Mouse (Mus musculus): Measurements from ENCODE around the gene Rps8.

The Rps8 gene

DNA sequence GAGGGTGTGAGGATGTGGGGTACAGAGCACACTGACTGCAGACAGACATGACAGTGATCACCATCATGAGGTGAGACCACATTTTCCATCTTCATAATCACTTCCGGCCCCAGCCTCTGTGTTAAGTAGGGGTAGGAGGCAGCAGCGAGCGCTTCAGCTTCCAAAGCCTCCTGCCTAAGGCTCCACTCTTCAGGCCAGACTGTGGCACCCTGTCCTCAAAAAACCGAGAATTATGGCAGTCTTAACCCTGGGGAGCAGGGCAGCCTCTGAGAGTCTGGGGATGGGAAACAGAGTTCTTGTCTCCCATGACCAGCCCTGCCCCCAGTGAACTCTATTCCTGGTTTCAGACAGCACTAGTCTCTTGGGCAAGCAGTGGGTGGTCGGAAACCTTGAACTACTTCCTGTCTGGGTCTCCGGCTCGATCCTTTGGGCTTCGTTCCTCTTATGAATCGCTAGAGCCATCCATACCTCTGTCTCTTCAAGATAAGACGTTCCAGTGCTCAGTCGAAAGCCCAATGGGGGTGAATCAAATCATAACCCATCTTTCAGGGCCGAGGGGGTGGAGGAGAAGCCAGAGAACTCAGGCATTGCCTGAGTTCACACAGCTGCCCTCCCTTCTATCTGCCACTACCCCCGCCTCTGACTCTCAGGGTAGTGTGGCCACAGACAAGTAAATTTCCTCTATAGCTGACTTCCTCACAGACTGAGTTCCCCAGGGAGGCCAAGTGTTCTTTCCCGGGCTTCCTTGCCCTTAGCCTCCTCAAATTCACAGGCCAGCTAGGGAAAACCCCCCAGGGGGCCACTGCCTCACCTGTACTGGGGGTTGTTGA is 31.3 kb downstream of the Rps8 start:
- peak; percentile 49 for DNase-seq (ENCODE audit: low spot score)

DNA sequence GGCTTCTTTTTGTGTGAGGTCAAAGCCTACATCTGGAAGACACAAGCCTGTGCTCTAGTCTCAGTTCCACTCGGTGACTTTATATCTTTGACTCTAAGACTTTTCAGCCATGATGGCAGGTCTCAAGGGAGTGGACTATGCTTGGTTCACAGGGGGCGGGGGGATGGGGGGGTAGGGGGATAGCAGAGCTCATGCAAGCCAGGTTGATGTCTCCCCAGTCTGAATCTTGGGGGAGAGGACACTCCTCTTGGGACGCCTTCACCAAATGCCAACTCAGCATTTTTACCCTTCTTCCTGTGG is 31.9 kb downstream of the Rps8 start:
- no peak for DNase-seq (ENCODE audit: low spot score)

DNA sequence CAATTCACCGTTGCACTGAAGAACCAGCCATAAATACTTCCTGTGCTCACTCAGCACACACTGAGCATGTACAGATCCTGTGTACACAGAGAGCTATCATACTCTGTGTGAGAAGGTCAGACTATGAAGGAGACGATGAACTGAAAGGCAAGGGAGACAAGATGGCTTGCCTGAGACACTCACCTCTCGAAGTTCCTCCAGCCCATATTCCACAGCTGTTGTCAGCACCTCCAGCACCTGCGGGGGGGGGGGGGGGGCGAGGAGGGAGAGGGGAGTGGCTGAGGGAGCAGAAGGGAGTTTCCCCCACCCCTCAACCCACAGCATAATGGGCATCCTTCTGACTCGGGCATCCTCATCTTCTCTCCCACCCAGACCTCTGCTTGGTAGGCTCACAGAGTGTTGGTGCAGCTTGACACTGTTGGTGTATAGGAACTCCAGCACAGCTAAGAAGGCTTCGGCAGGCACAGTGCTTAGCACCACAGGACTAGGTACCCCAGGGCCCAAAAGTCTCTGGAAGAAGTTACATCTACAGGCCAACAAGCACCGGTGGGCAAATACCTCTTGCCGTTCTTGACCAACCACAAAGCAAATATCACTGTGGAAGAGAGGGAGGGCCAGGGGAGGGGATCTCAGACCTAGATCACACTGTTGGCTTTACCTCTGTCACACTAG is 32.4 kb downstream of the Rps8 start:
- no peak for DNase-seq (ENCODE audit: low spot score)

DNA sequence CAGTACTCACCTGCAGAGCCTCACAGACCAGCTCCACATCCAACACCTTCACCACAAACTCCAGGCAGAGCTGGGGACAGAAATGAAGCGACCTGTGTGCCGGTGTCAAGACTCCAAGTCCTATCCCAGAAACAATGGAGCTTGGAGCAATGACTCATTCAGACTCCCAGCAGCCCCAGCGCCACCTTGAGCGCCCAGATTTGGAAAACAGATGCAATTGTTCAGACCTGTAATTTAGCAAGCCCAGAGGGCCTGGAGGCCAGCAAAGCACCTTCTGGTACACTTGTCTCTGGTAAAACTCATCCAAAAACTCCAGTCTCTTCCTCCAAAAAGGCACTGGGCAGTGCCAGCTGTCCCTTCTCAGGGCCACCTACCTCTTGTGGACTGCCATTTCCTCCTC is 33.8 kb downstream of the Rps8 start:
- DNase-seq (ENCODE audit: low spot score): no peak

DNA sequence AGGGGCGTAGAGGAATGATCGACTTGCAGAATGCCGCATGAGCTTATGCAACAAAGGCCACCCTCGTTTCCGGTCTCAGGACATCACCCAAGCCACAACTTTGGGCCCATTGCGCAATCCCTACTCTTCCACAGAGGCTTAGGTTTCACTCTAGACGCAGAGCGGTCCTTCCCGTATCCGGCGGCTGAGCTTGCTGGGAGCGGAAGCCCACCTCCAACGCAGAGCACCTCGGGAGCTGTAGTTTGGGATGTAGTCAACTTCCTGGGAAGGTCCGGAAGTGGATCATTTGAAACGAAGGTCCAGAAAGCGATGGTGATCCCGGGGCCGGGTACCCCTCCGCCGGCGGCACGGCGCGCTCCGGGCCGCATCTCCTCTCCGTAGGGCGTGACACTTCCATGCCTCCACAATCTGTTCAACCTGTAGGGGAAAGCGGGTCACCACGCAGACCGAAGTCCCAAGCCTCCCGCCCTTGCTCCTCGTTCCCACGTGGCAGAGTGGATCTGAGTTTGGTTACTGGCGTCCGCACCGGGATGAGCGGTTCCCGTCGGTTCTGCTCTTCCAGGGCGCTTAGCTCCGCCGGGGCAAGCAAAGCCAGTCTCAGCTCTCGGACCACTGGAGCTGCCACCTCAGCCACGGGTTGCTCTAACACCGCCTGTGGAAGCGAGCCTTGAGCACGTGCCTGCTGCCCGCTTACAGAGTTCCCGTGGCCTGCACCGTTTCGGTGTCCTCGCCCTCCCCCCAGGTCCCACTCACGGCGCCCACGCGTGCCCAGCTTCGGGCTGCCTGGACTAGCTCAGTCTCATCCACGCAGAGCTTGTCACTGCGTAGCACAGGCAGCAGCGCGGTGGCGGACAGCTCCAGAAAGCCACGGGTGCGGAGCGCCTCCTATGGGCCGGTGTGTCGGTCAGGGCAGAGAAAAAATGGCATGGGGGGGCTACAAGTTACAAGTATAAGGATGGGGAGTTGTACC is 35.3 kb downstream of the Rps8 start:
- DNase-seq (ENCODE audit: low spot score): peak; percentile 75

DNA sequence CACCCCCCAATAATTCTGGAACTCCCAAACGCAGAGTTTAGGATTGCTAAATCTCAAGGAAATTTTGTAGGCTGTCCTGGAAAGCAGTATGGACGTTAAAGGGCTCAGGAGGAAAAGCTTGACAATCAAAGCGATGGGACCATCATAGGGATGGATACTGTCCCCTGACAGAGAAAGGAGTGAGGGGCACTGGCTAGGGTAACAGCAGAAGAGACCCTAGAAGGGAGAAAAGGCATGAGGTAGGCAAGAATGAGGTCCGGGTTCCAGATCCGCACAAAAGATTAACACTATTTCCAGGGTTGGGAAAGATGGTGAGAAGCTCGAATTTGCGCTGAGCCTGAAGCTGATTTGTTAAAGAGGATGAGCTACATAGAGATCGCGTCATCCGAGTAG is 36.0 kb downstream of the Rps8 start:
- no peak for DNase-seq (ENCODE audit: low spot score)

DNA sequence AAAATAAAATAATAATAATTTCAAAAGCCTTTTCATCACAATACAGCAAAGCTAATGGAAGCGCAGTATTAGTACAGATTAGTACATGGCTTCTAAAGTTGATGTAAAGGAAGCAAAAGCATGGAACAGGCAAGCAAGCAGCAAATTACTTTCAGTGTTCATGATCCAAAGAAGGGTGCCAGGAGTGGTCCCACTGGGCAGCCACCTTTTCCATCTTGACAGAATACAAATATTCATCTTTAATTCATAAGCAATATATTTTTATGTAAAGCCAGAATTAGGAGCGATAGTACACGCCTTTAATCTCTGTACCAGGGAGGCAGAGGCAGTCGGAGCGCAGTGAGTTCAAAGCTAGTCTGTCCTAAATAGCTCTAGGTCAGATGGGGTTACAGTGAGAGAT is 36.4 kb downstream of the Rps8 start:
- no peak for DNase-seq (ENCODE audit: low spot score)

DNA sequence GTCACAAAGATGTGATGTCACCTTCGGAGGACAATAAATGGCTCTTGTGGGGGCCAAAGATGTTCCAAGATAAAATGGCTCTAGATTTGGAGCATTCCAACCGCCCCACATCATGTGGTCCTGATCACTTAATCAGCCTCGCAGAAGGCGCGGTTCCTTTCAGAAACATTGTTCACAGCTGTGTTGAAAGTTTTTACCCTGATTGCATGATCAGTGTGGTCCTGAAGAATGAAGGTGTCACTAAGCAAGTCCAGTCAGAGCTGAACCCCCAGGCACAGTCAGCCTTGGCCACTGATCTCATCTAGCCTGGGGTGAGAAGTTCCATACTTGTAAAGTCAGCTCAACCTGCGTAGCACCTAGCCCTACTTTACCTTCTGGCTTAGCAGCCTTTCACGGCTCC is 38.1 kb downstream of the Rps8 start:
- no peak for DNase-seq (ENCODE audit: low spot score)

DNA sequence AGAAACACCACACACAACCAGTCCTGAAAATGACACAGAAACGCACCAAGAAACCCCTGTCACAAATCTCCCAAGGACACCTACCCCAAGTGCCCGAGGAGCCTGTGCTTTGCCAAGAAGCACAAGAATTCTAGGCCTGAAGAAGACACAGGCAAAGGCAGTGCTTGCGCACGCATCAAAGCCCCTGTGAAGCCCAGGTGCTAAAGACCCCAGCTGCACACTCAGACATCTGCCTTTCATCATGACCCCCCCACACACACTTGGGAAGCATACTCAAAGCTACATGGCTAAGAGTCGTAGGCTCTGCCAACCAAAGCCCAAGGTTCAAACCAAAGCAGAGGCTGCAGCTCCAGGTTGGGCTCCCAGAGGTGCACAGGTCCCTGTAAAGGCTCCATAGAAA is 40.5 kb downstream of the Rps8 start:
- no peak for DNase-seq (ENCODE audit: low spot score)

DNA sequence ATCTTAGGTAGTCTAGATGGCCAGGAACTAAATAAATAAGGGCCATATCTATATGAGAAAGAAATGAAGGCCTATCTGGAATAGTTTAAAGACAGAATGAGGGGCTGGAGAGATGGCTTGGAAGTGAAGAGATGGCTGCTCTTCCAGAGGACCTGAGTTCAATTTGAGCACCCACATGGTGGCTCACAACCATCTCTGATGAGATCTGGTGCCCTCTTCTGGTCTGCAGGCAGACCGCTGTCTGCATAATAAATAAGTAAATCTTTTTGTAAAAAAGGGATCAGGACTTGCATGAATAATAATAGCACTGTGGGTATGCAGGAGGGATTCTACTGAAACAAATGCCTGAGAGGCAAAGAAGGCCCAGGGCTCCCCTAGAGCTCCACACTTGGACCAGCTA is 42.8 kb downstream of the Rps8 start:
- DNase-seq (ENCODE audit: low spot score): no peak

DNA sequence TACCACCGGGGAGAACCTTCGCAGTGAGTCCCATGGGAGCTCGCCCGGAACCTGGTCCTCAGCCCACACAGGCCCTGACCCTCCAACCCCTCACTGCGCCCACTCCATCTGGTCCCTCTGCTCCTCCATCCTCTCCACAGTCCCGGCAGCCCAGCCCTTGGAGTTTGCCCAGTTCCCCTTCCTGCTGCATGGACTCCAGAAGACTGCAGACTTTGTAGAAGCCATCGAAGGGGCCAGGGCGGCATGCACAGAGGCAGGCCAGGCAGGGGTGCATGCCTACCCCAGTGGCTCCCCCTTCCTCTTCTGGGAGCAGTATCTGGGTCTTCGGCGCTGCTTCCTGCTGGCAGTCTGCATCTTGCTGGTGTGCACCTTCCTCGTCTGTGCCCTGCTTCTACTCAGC is 45.1 kb downstream of the Rps8 start:
- DNase-seq (ENCODE audit: low spot score): no peak

DNA sequence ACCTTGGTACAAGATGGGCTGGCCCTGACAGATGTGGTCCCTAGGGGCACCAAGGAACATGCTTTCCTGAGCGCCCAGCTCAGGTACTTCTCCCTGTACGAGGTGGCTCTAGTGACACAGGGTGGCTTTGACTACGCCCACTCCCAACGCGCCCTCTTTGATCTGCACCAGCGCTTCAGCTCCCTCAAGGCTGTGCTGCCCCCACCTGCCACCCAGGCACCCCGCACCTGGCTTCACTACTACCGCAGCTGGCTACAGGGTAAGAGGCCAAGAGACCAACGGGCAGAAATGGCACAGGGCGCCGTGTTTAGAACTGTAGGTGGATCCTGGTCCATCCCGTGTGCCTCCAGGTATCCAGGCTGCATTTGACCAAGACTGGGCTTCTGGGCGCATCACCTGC is 45.8 kb downstream of the Rps8 start:
- no peak for DNase-seq (ENCODE audit: low spot score)

DNA sequence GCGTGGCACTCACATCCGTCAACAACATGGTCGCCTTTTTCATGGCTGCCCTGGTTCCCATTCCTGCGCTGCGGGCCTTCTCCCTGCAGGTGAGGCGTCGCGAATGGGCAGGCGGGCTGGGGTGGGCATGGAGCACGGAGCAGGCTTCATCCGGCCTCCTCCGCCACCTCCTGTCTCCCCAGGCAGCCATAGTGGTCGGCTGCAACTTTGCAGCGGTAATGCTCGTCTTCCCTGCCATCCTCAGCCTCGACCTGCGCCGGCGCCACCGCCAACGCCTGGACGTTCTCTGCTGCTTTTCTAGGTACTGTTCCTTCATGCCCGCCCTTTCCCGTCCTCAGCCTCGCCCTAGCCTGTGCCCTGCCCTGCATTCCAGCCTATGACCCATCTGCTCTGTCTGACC is 46.7 kb downstream of the Rps8 start:
- no peak for DNase-seq (ENCODE audit: low spot score)

DNA sequence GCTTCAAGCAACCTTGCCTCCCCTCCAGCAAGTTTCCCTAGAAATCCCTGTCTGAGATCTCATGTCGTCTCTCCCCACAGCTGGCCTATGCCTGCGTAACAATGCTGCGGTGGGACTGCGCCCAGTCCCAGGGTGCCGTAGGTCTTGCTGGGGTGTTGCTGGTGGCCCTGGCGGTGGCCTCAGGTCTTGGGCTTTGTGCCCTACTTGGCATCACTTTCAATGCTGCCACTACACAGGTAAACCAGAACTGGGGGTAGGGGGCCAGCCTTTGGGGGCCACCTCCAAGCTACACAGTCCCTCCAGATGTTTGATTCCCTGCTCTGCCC is 47.6 kb downstream of the Rps8 start:
- DNase-seq (ENCODE audit: low spot score): no peak

DNA sequence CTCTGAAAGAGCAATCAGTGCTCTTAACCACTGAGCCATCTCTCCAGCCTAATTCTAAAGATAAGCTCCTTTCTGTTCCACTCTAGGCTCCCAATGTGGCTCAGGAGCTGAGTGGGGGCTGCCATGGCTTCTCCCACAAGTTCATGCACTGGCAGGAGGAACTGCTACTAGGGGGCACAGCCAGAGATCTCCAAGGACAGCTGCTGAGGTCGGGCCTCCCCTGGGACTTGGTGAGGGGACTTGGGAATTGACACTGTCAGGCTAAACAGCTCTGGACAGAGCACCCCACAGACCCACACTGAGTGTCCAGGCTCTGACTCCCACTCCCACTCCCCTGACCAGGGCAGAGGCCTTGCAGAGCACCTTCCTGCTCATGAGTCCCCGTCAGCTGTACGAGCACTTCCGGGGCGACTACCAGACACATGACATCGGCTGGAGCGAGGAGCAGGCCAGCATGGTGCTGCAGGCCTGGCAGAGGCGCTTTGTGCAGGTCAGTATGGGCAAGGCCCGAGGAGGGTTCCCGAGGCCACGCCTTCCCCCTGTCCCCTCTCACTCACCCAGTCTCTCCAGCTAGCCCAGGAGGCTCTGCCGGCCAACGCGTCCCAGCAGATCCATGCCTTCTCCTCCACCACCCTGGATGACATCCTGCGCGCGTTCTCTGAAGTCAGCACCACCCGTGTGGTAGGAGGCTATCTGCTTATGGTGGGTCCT is 48.1 kb downstream of the Rps8 start:
- no peak for DNase-seq (ENCODE audit: low spot score)

DNA sequence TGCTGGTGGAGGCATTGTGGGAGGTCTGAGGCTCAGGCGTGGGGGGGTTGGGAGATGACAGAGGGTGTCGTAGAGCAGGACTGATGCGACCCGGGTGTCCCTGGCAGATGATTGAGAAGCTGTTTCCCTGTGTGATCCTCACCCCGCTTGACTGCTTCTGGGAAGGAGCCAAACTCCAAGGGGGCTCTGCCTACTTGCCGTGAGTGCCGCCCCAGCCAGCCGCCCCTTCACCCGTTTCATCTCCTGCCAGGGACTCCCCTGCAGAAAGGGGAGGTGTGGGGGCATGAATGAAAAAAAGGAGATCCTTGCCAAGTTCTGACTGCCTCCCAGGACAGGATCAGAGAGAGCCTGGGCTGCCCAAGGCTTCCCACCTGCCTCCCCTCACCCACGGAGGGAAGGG is 50.9 kb downstream of the Rps8 start:
- DNase-seq (ENCODE audit: low spot score): no peak

DNA sequence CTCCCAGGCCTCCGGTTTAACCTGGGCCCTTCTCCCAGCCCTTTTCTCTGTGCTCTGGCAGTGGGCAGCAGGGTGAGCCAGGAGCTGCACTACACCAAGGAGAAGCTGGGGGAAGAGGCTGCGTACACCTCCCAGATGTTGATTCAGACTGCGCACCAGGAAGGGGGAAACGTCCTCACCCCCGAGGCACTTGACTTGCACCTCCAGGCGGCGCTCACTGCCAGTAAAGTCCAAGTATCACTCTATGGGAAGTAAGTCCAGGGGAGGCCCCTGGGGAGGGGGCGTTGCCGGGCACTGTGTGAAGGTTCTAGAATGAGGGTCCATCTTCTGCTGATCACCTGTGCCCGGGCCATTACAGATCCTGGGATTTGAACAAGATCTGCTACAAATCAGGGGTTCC is 51.4 kb downstream of the Rps8 start:
- no peak for DNase-seq (ENCODE audit: low spot score)

Data from spleen, adult 12 weeks (tissue).